Mouse (Mus musculus) thymus, adult 18-20 months (tissue): ENCODE measurements around the gene Nup93.

ENCODE experiments used
- DNase-seq, 2 experiments: peaks; one replicate each; pipeline ENCODE4 v3.0.0; 2022; ENCODE audit warnings: mixed read lengths in 2 of 2

The Nup93 gene

DNA sequence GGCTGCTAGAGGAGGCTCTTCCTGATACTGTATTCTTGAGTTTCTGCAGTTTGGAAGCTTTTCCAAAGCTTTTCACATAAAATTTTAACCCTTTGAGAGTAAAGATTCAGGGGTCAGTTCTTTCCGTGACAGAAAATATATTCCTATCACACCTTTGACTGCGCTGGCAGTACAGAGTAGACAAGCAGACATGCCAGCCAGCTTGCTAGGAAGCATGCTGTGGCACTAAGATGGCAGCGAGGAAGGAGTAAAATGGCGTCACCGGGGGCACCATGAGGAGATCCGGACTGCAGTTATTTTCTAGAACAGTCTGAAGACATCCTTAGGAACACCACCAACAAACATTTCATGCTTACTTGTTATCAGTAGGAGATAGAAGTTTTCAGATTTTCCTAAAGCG lies 55.9 kb downstream of the Nup93 start:
- DNase-seq, result no peak

GRCm38 (mm10) chr8:94271102-94271501 lies 56.7 kb downstream of the Nup93 start:
- DNase-seq, result no peak

DNA sequence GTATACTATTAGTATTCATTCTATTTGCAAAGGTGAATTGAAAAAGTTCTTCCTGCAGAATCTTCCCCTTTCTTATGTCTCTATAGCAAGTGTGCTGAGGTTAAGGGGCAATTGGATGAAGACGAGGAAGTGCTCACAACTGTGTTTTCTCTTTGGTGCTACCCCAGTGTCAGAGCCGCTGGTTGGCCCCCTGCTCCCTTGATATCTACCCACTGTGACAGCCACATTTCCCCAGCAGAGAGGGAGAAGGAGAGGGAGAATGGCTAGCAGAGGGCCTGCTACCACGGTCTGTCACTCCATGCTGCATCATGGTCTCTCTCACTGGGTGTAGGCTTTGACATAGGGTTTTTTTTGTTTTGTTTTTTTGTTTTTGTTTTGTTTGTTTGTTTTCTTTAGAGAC lies 58.2 kb downstream of the Nup93 start:
- DNase-seq, result no peak

GRCm38 (mm10) chr8:94273289-94273850 lies 59.0 kb downstream of the Nup93 start:
- no peak for DNase-seq

GRCm38 (mm10) chr8:94274030-94274429 lies 59.7 kb downstream of the Nup93 start:
- DNase-seq, result no peak

DNA sequence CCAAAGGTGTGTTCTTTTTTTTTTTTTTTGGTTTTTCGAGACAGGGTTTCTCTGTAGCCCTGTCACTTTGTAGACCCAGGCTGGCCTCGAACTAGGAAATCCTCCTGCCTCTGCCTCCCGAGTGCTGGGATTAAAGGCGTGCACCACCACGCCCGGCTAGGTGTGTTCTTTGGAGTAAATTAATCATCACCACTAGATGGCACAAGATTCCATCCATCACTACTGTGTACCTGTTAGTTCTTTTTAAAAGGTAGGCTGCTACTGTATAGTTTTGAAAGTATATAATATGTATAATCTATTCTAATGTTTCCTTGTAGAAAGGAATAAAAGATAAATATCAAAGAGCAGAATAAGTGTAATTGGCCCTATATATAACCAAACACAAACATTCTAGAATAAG lies 63.9 kb downstream of the Nup93 start:
- DNase-seq, result no peak

DNA sequence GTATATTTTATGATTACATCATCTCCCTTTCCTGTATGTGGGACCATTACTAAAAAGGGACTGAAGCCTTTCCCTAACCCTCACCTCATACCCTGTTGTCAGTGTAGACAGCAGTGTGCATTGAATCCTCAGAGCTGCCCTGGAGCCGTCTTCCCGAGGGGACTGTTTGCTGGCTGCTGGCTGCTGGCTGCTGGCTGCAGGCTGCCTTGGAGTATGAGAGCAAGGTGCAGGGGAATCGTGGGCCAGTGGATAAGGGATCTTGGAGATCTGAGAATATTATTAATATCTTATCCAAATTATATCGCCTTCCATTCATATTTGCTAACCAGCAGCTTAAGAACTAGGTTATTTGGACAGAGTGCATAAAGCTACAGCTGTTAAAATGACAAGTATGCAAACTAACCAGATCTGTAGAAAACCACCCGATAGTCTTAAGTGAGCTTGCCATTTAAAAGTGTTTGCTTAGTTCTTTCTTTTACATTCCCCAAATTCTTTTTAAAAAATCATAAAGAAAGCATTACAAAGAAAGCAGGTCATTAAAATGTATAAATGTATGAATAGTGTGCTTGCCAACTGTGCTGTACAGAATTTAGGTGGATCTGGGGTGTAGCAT lies 65.7 kb downstream of the Nup93 start:
- no peak for DNase-seq

- DNase-seq, result no peak
Observed at GRCm38 (mm10) chr8:94282453-94282985, 68.2 kb downstream of the Nup93 start.

- no peak for DNase-seq
Observed at GRCm38 (mm10) chr8:94284204-94284603, 69.8 kb downstream of the Nup93 start.

GRCm38 (mm10) chr8:94290606-94291005 lies 76.2 kb downstream of the Nup93 start:
- DNase-seq, result no peak

- no peak for DNase-seq
Observed at GRCm38 (mm10) chr8:94292072-94292471, 77.7 kb downstream of the Nup93 start.

GRCm38 (mm10) chr8:94292626-94293025 lies 78.3 kb downstream of the Nup93 start:
- no peak for DNase-seq

- no peak for DNase-seq
Observed at GRCm38 (mm10) chr8:94295687-94296086, 81.3 kb downstream of the Nup93 start.

DNA sequence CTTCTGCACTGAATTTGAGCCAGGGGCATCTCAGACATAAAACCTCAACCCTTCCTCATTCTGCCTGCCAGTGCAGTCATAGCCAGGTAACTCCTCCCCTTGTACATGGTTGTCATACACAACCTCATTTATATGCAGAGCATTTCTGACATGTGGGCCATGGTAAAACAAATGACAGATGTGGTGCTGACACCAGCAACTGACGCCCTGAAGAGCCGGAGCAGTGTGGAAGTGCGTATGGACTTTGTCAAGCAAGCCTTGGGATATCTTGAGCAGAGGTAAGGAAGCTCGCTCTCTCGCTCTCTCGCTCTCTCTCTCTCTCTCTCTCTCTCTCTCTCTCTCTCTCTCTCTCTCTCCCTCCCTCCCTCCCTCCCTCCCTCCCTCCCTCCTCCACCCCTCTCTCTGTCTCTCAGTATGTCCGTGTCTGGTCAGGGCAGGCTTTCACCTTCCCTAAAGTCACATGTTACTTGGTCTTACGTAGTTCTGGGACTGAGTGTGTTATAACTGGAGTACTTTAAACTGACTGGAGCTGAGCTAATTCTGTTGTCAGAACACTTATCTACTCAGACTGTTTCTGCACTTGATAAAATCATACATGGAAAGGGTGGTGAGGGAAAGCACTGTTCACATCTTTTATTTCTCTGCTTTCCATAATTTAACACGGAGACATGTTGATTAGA lies 82.1 kb downstream of the Nup93 start:
- no peak for DNase-seq

DNA sequence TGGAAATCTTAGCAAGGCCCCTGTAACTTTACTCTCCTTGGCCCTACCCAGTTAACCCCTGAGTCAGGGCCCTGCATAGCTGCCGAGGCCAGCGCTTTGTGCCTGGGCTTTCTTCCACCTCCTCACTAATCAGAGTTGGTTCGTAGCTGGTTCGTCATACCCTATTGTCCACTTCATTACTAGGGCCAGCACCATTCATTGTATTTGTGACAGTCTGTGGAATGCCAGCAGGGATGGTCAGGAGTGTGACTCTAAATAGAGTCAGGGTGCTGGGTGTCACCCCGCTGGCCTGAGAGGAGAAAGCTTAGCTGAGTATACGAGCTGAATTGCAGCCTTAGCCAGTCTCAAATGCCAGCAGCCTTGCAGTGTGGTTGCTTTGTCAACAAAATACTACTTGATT lies 82.7 kb downstream of the Nup93 start:
- no peak for DNase-seq

- DNase-seq, result no peak
Observed at GRCm38 (mm10) chr8:94300809-94301208, 86.4 kb downstream of the Nup93 start.

DNA sequence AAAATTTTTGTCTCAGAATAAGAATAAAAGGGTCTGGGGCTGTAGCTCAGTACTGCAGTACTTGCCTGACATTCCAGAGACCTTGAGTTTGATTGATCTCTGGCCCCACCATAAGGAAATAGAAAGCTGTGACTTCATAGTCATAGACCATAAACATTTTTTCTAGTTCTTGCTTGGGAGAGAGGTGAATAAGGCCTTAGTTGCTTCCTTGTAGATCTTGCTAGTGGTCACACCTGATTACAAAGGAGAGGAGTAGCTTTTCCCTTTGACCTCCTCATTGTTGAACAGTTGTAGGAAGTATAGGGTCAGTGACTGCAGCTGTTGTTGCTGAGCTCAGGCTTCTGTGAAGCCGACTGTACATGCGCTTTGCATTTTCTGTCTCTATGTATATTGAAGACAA lies 90.0 kb downstream of the Nup93 start:
- no peak for DNase-seq

DNA sequence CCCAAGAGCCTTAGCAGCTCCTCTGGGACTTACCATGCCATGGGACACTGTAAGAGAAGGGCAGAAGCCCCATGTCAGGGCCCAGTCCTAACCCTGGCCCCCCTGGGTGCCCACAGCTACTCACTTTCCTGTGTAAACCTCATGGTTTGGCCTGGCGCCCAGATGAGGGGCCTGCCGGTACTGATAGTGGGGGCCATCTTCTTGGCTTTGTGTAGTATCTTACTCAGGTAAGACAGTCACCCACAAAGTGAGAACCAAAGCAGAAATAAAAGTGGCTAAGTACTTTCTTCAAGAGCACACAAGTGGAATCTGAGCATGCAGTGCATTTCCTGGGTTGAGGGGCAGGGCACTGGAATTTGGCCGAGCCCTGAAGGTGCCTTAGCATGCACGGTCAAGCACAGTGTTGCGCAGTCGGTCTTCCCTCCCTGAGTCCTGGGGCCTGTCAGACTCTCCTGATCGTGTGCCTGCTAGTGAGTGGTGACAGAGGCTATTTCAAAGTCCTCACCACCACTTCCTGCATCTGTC lies 92.7 kb downstream of the Nup93 start:
- DNase-seq, result no peak

DNA sequence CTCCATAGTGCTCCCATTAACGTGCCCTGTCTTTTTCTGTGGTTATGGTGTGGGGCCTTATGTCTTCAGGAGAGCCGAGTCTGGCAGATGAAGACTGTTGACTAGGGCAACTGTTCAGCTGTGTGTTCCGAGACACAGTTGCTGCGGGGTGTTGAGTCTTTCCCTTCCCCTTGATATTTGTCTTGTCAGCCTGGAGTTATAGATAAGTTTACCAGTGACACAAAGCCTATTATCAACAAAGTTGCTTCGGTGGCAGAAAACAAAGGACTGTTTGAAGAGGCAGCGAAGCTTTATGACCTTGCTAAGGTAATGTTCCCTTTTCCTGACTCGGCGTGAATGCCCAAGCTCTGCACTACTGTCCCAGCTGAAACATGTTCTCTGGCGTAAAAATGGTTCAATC lies 93.3 kb downstream of the Nup93 start:
- DNase-seq, result no peak

- no peak for DNase-seq
Observed at GRCm38 (mm10) chr8:94314069-94314468, 99.7 kb downstream of the Nup93 start.

GRCm38 (mm10) chr8:94317249-94317648 lies 102.9 kb downstream of the Nup93 start:
- DNase-seq, result no peak

DNA sequence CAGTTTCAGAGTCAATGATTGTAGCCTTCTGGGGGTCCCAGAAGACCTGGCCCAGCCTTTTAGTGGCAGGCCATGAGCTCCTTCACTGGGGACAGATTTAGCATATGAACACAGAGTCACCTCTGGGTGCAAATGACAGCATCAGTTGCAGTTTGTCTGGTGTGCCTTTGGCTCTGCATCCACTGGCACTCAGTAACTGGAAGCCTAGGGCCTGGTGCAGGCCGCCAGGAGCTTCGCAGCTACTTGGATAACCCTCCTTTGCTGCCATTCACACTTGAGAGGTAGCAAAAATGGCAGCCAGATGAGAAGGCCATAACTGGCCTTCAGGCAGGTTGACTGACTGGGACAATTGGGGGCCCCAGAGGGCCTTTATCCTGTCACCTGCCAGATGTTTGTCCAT lies 103.3 kb downstream of the Nup93 start:
- DNase-seq, result no peak

GRCm38 (mm10) chr8:94320036-94320435 lies 105.7 kb downstream of the Nup93 start:
- no peak for DNase-seq

GRCm38 (mm10) chr8:94322083-94322482 lies 107.7 kb downstream of the Nup93 start:
- no peak for DNase-seq
